Mouse (Mus musculus) hindbrain, embryonic 15.5 days (tissue): ENCODE measurements at regions not wholly inside any gene's neighbourhood (a gene's known extent, or its start where the extent isn't known, plus 50 kb on each side); places are given as distances from the start of the nearest gene placed in this dataset.

Experiments used
- ATAC-seq: fragments of 200-750 bp; cut with Nextera tagmentation; 2 replicates; pipeline ENCODE4 v1.8.0; 2017; ENCODE audit warnings: low read depth, moderate number of reproducible peaks, moderate TSS enrichment; ENCODE audit not compliant: low FRiP score
- H3K27ac ChIP-seq: fragments of 300-500 bp; sonication (generic); replicated peaks from 2 replicates; pipeline ENCODE4 v1.5.1; 2015; ENCODE audit warnings: mild to moderate bottlenecking, inconsistent platforms
- H3K27me3 ChIP-seq: fragments of 300-500 bp; sonication (generic); 2 replicates; pipeline ENCODE4 v1.6.1; 2015; ENCODE audit warnings: control low read depth, inconsistent platforms
- H3K36me3 ChIP-seq: fragments of 300-500 bp; sonication (generic); 2 replicates; pipeline ENCODE4 v1.6.1; 2015; ENCODE audit warnings: control low read depth, inconsistent platforms
- H3K4me1 ChIP-seq: fragments of 300-500 bp; sonication (generic); replicated peaks from 2 replicates; pipeline ENCODE4 v1.6.1; 2015; ENCODE audit warnings: control low read depth, inconsistent platforms
- H3K4me2 ChIP-seq: fragments of 300-500 bp; sonication (generic); 2 replicates; pipeline ENCODE4 v1.6.1; 2015; ENCODE audit warnings: moderate library complexity, mild to moderate bottlenecking, inconsistent platforms
- H3K4me3 ChIP-seq: fragments of 300-500 bp; sonication (generic); 2 replicates; pipeline ENCODE4 v1.5.1; 2015; ENCODE audit warnings: mild to moderate bottlenecking, inconsistent platforms
- H3K9ac ChIP-seq: fragments of 300-500 bp; sonication (generic); 2 replicates; pipeline ENCODE4 v1.6.1; 2015; ENCODE audit warnings: inconsistent platforms
- H3K9me3 ChIP-seq: fragments of 300-500 bp; sonication (generic); 2 replicates; pipeline ENCODE4 v1.6.1; 2016; ENCODE audit warnings: control low read depth, inconsistent platforms
- WGBS: fragments of 180-500 bp; shearing (Covaris S2); methylation state at CpG from one replicate; pipeline ENCODE4 v1.1.7; 2015; 5-methylcytosine and 5-hydroxymethylcytosine counted together

GRCm38 (mm10) chr7:73279936-73280445 is 95.3 kb upstream of the Rgma start:
- Histone ChIP-seq H3K4me2 (no peak overlapping the region), H3K4me1 (no peaks in the 10 kb centered on the region), H3K36me3 (no peaks in the 10 kb centered on the region), H3K9me3 (no peaks in the 10 kb centered on the region), H3K27ac (no peak overlapping the region), H3K4me3 (no peak overlapping the region), H3K9ac (no peak overlapping the region), H3K27me3 (no peaks in the 10 kb centered on the region)
- WGBS, result 93% methylated on average over 4 of the region's 4 CpGs
- ATAC-seq, result no peak

DNA sequence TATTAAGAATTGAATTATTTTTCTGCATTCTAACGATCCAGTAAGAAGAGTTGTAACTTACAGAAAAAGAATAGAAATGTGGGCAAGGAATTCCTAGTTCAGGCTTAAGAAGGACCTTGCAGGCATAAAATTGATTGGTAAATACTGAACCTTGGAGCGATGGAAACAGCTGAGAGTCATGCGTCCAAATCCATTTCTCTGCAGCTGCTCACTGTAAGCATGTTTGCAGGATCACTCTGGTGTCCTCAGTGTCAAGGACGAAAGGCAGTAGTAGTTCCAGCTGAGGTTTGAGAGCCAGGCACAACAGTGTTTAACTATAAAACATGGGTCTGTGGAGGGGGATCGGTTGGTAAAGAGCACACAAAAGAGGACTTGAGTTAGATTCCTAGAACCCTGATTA is 89.1 kb upstream of the Rgma start:
- Histone ChIP-seq H3K4me3 (no peak overlapping the region), H3K9me3 (no peaks in the 10 kb centered on the region), H3K27me3 (no peaks in the 10 kb centered on the region), H3K4me2 (no peak overlapping the region), H3K27ac (no peak overlapping the region), H3K36me3 (no peaks in the 10 kb centered on the region), H3K4me1 (no peaks in the 10 kb centered on the region), H3K9ac (no peak overlapping the region)
- 83% methylated on average over 5 of the region's 5 CpGs for WGBS
- ATAC-seq, result no peak

DNA sequence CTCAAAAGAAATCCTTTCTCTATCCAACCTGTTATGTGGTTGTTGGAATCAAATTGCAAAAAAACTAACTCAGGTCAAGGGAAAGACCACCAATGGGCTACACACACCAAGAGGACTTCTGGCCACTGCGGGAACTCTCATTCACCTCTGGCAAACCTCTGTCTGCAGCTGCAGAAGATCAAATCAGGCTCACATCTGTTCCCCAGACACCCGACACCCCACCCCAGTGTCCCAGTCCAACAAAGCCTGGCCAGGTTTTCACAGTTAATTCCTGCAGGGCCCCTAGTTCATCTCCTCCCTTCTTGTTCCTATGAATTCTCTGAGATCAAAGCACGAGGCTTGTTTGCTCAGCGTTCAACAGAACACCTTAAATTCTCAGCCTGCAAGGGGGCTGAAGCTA is 82.0 kb upstream of the Rgma start:
- H3K4me2 ChIP-seq, result no peak overlapping the region
- no peak for ATAC-seq
- no peaks in the 10 kb centered on the region for H3K36me3 ChIP-seq
- H3K27ac ChIP-seq, result no peak overlapping the region
- no peaks in the 10 kb centered on the region for H3K27me3 ChIP-seq
- no peaks in the 10 kb centered on the region for H3K4me1 ChIP-seq
- no peaks in the 10 kb centered on the region for H3K9me3 ChIP-seq
- no peak overlapping the region for H3K4me3 ChIP-seq
- H3K9ac ChIP-seq, result no peak overlapping the region
- WGBS, result 77% methylated on average over 4 of the region's 4 CpGs

DNA sequence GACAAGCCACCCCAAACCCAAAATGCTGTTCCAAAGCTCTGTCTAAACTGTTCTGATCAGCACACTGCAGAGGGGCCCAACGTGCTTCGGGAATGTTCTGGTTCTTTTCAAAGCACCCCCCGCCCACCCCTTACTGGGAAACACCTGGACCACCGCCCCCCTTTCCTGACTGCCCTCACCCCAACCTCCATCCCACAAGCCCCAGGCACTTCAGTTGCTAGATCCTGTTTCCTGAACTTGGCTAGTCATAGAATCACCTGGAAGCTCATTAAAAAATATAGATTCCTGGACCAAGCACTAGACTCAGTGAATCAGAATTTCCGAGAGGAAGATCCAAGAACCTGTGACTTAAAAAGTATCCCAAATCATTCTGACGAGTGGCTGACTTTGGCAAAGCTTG is 80.9 kb upstream of the Rgma start:
- Histone ChIP-seq H3K9me3 (no peaks in the 10 kb centered on the region), H3K4me3 (no peak overlapping the region), H3K36me3 (no peaks in the 10 kb centered on the region), H3K9ac (no peak overlapping the region), H3K4me1 (no peaks in the 10 kb centered on the region), H3K27me3 (no peaks in the 10 kb centered on the region), H3K27ac (no peak overlapping the region), H3K4me2 (no peak overlapping the region)
- 89% methylated on average over 6 of the region's 6 CpGs for WGBS
- ATAC-seq, result no peak

GRCm38 (mm10) chr7:73302501-73302900 is 72.8 kb upstream of the Rgma start:
- Histone ChIP-seq H3K4me2 (no peak overlapping the region), H3K27me3 (no peaks in the 10 kb centered on the region), H3K9me3 (no peaks in the 10 kb centered on the region), H3K36me3 (no peaks in the 10 kb centered on the region), H3K27ac (peak overlapping the region; percentile 58), H3K4me1 (peaks cover 31% of the 10 kb centered on the region), H3K9ac (no peak overlapping the region), H3K4me3 (no peak overlapping the region)
- 41% methylated on average over 3 of the region's 3 CpGs for whole genome bisulfite sequencing
- ATAC-seq, result peak; percentile 89

DNA sequence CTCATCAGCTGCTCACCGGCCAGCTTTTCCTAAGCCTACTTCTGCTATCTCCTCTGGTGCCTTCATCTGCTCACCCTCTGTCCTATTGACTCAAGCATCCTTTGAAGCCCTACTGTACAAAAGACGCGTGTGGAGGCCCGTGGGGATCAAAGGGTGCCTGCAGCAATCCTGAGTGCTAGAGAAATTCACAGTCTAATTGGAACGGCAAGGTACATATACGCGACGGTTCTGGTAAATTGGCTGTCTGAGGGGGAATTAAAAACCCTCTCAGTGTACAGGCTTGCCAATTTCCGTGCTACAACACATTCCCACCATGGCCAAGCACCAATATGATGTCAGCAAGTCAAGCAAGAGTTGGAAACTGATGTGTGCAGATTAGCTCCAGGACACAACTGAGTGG is 71.5 kb upstream of the Rgma start:
- 21% methylated on average over 9 of the region's 9 CpGs for WGBS
- no peak overlapping the region for H3K4me3 ChIP-seq
- peaks cover 31% of the 10 kb centered on the region for H3K4me1 ChIP-seq
- no peak for ATAC-seq
- no peak overlapping the region for H3K4me2 ChIP-seq
- H3K9ac ChIP-seq, result no peak overlapping the region
- H3K27me3 ChIP-seq, result no peaks in the 10 kb centered on the region
- no peaks in the 10 kb centered on the region for H3K36me3 ChIP-seq
- peak overlapping the region; percentile 54 for H3K27ac ChIP-seq
- no peaks in the 10 kb centered on the region for H3K9me3 ChIP-seq

- no peaks in the 10 kb centered on the region for H3K9me3 ChIP-seq
- H3K36me3 ChIP-seq, result no peaks in the 10 kb centered on the region
- no peak overlapping the region for H3K4me2 ChIP-seq
- H3K9ac ChIP-seq, result no peak overlapping the region
- H3K27me3 ChIP-seq, result no peaks in the 10 kb centered on the region
- H3K4me1 ChIP-seq, result peaks cover 31% of the 10 kb centered on the region
- H3K4me3 ChIP-seq, result no peak overlapping the region
- peak; percentile 45 for ATAC-seq
- WGBS, result 6% methylated on average over 9 of the region's 9 CpGs
- 0 out of 2 replicates have a peak overlapping the region, but pooled peaks have one; percentile 29 for H3K27ac ChIP-seq
Measured at GRCm38 (mm10) chr7:73304799-73305198, 70.5 kb upstream of the Rgma start.

GRCm38 (mm10) chr7:73305286-73305975 is 69.9 kb upstream of the Rgma start:
- peak overlapping the region; percentile 58 for H3K27ac ChIP-seq
- no peak overlapping the region for H3K9ac ChIP-seq
- no peaks in the 10 kb centered on the region for H3K27me3 ChIP-seq
- H3K36me3 ChIP-seq, result no peaks in the 10 kb centered on the region
- WGBS, result 14% methylated on average over 14 of the region's 14 CpGs
- no peaks in the 10 kb centered on the region for H3K9me3 ChIP-seq
- ATAC-seq, result no peak
- H3K4me2 ChIP-seq, result no peak overlapping the region
- H3K4me3 ChIP-seq, result no peak overlapping the region
- peaks cover 31% of the 10 kb centered on the region for H3K4me1 ChIP-seq

DNA sequence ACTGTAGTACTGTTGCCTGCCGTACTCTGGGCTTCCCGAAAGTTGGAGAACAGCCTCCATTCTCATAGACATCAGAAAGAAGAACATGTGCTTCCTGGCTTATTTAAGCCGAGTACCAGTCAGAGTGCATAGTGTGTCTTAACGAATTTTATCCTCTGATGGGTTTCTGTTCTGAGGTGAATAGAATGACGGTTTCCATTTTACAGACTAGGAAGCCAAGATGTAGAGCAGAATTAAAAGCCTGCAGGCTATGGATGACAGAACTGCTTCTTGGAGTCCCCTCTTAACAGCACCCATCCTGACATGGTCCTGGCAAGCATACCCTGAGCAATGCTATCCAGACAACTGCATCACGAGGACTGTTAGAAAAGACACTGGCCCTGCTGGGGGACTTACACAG is 69.0 kb upstream of the Rgma start:
- Histone ChIP-seq H3K9me3 (no peaks in the 10 kb centered on the region), H3K27ac (no peak overlapping the region), H3K4me2 (no peak overlapping the region), H3K27me3 (no peaks in the 10 kb centered on the region), H3K4me1 (peaks cover 31% of the 10 kb centered on the region), H3K9ac (no peak overlapping the region), H3K36me3 (no peaks in the 10 kb centered on the region), H3K4me3 (no peak overlapping the region)
- 41% methylated on average over 6 of the region's 6 CpGs for WGBS
- ATAC-seq, result no peak

- Histone ChIP-seq H3K9ac (no peak overlapping the region), H3K27me3 (no peaks in the 10 kb centered on the region), H3K4me1 (peaks cover 31% of the 10 kb centered on the region), H3K27ac (no peak overlapping the region), H3K9me3 (no peaks in the 10 kb centered on the region), H3K36me3 (no peaks in the 10 kb centered on the region), H3K4me3 (no peak overlapping the region), H3K4me2 (no peak overlapping the region)
- no peak for ATAC-seq
- WGBS, result 41% methylated on average over 5 of the region's 5 CpGs
Measured at GRCm38 (mm10) chr7:73306728-73307127, 68.6 kb upstream of the Rgma start.

- H3K4me2 ChIP-seq, result no peak overlapping the region
- no peak overlapping the region for H3K4me3 ChIP-seq
- H3K36me3 ChIP-seq, result no peaks in the 10 kb centered on the region
- WGBS, result 37% methylated on average over 13 of the region's 13 CpGs
- no peak overlapping the region for H3K9ac ChIP-seq
- peaks cover 31% of the 10 kb centered on the region for H3K4me1 ChIP-seq
- no peak overlapping the region for H3K27ac ChIP-seq
- ATAC-seq, result no peak
- no peaks in the 10 kb centered on the region for H3K27me3 ChIP-seq
- no peaks in the 10 kb centered on the region for H3K9me3 ChIP-seq
Measured at GRCm38 (mm10) chr7:73307586-73308490, 67.5 kb upstream of the Rgma start.

DNA sequence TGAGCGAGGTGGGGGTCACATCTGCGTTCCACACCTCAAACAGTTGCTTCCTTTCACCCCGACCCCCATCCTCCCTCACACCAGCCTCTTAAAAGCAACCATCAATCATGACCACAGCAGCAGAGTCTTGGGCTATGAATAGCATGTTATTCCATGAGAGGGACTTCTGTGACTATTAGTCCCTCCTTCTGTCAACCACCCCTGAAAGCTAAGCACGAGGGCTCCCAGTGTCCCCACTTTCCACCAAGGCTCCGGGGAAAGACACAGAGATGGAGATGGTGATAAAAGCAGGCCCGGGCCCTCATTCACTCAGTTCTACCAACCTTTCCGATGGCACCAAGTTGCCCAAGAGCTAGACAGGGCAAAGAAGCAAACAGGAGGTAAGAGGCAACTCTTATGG is 66.3 kb upstream of the Rgma start:
- WGBS, result 67% methylated on average over 7 of the region's 7 CpGs
- H3K27me3 ChIP-seq, result no peaks in the 10 kb centered on the region
- no peak overlapping the region for H3K9ac ChIP-seq
- H3K4me3 ChIP-seq, result no peak overlapping the region
- no peak for ATAC-seq
- H3K4me2 ChIP-seq, result no peak overlapping the region
- H3K9me3 ChIP-seq, result no peaks in the 10 kb centered on the region
- H3K36me3 ChIP-seq, result no peaks in the 10 kb centered on the region
- peaks cover 27% of the 10 kb centered on the region for H3K4me1 ChIP-seq
- no peak overlapping the region for H3K27ac ChIP-seq
